Mouse (Mus musculus) stomach, postnatal 0 days (tissue): Measurements from ENCODE around the gene Grhpr.

ENCODE experiments used
- CTCF ChIP-seq: IDR thresholded peaks from 2 replicates; pipeline ENCODE4 v1.5.1; 2016; ENCODE audit warnings: antibody characterized with exemption, low read depth, mild to moderate bottlenecking, moderate library complexity
- EP300 ChIP-seq: optimal IDR thresholded peaks from 2 replicates; pipeline ENCODE3; 2016; ENCODE audit warnings: antibody characterized with exemption

DNA sequence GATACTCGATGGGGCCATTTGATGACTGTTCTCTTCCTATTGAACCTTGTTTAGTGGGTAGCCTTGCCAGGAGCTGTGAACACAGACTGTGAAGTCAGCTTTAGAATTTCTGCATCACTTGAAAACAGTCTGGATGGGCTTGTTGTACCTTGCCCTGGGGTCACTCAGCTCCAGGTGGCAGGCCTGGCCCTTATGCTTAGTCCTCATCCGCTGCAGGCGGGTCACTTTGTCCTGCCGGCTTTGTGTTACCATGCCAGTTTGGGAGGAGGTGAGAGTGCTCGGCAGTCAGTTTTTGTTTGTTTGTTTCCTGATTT, 736 bp downstream of the Grhpr start:
- TF ChIP-seq CTCF (no peak), EP300 (no peak)
